Comparison of ENCODE assay signal across 30 mouse cellular contexts in the genomic region with DNA sequence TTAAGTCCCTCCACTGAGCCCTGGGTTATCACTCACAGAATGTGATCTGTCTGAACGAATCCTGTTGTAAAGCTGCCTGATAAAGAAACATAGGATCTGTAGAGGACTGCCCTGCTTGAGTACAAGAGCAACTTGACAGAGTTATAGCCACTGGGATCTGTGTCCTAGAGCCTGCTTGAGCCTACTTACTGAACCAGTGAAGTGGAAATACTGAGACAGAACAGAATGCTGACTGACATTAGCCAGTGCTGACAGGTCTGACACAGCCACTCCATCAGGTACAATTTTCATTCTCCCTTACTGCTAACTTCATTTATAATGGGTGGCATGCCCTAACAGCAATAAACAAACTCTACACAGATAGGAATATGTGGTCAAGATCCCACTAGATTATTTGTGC. TPM values are rescaled to one million over a fixed set of nuclear protein-coding genes. Genes with fewer than 3 reads are reported as not detected.
DNase-seq lines count a peak whose midpoint lies in the region; ATAC-seq lines count a peak whose summit lies in the region.
"Had no signal": no experiment of that assay in that cellular context is flagged by ENCODE, and none has a peak within 500 bp of the region (broad histone marks: within the 10 kb centered on the region; RNA-seq: fewer than 3 reads in every experiment).

No protein-coding gene starts in this region.

- H3K4me1 ChIP-seq in kidney, embryonic 15.5 days = peaks cover 37% of the 10 kb centered on the region
- peaks cover 21% of the 10 kb centered on the region; the same call in 1 of the 2 replicates for H3K4me1 ChIP-seq in kidney, embryonic 14.5 days (ENCODE audit: control insufficient read depth, insufficient read depth, low read length)
- H3K4me1 ChIP-seq: heart, embryonic 15.5 days; liver, embryonic 15.5 days; stomach, embryonic 15.5 days had no signal

- no peak overlapping the region for H3K9ac ChIP-seq in kidney, embryonic 15.5 days
- H3K9ac ChIP-seq in kidney, embryonic 14.5 days (ENCODE audit: low read depth, low read length) = no peak overlapping the region
- H3K9ac ChIP-seq: embryonic facial prominence, embryonic 15.5 days; forebrain, embryonic 12.5 days; forebrain, postnatal 0 days; heart, embryonic 15.5 days; hindbrain, embryonic 12.5 days; limb, embryonic 12.5 days; liver, embryonic 15.5 days; stomach, embryonic 15.5 days had no signal

- peak overlapping the region; percentile 73 for H3K27ac ChIP-seq in kidney, embryonic 15.5 days
- H3K27ac ChIP-seq in kidney, embryonic 14.5 days (ENCODE audit: low read depth, low read length) = no peak overlapping the region
- H3K27ac ChIP-seq: embryonic facial prominence, embryonic 10.5 days; embryonic facial prominence, embryonic 15.5 days; forebrain, embryonic 12.5 days; heart, embryonic 10.5 days; heart, embryonic 15.5 days; hindbrain, embryonic 12.5 days; hindbrain, postnatal 0 days; limb, embryonic 12.5 days; liver, embryonic 15.5 days; midbrain, embryonic 10.5 days; stomach, embryonic 15.5 days had no signal

- no peaks in the 10 kb centered on the region for H3K9me3 ChIP-seq in kidney, embryonic 15.5 days (replicated peaks)
- no peaks in the 10 kb centered on the region for H3K9me3 ChIP-seq in kidney, embryonic 14.5 days (ENCODE audit: control insufficient read depth, low read length)
- H3K9me3 ChIP-seq: embryonic facial prominence, embryonic 10.5 days; embryonic facial prominence, embryonic 15.5 days; forebrain, embryonic 12.5 days; heart, embryonic 10.5 days; heart, embryonic 15.5 days; hindbrain, embryonic 12.5 days; limb, embryonic 12.5 days; liver, embryonic 15.5 days; midbrain, embryonic 10.5 days; stomach, embryonic 15.5 days had no signal

- 15% methylated on average over 1 of the region's 1 CpGs for WGBS in kidney, embryonic 15.5 days
- WGBS in kidney, embryonic 14.5 days = 6% methylated on average over 1 of the region's 1 CpGs

- DNase-seq in MN1 (ENCODE audit: low spot score) = peak; percentile 7
- DNase-seq in embryo, embryonic 11 days = peak; percentile 7
- peak; percentile 9 for DNase-seq in kidney, postnatal 10 days
- no peak for DNase-seq in testis, postnatal 14 days (ENCODE audit: low spot score)
- DNase-seq in lung, adult 18-20 months = no peak
- no peak for DNase-seq in right cerebral cortex, adult 18-20 months
- DNase-seq: adrenal gland, adult 8-10 months; B cell, adult 2 months; cerebellum, adult 8-10 months; cerebellum, postnatal 25 days; forebrain, postnatal 0 days; gastrocnemius, postnatal 14 days; heart, adult 11 months; right cerebral cortex, postnatal 25 days; thymus, postnatal 14 days had no signal

- H3K4me2 ChIP-seq in kidney, embryonic 15.5 days = no peak overlapping the region
- no peak overlapping the region for H3K4me2 ChIP-seq in kidney, embryonic 14.5 days (replicated peaks; ENCODE audit: low read depth, low read length)
- H3K4me2 ChIP-seq: embryonic facial prominence, embryonic 15.5 days; forebrain, embryonic 12.5 days; heart, embryonic 15.5 days; hindbrain, embryonic 12.5 days; limb, embryonic 12.5 days; liver, embryonic 15.5 days; stomach, embryonic 15.5 days had no signal

- peak; percentile 62 for ATAC-seq in kidney, embryonic 15.5 days (replicated peaks; ENCODE audit: low FRiP score)
- no peak for ATAC-seq in kidney, embryonic 14.5 days (ENCODE audit: low FRiP score, low TSS enrichment)
- ATAC-seq: forebrain, postnatal 0 days; hindbrain, postnatal 0 days; intestine, embryonic 16.5 days; midbrain, embryonic 16.5 days had no signal

- no peak overlapping the region for H3K4me3 ChIP-seq in kidney, embryonic 15.5 days (replicated peaks)
- no peak overlapping the region for H3K4me3 ChIP-seq in kidney, embryonic 14.5 days (ENCODE audit: low read length)
- H3K4me3 ChIP-seq: embryonic facial prominence, embryonic 10.5 days; embryonic facial prominence, embryonic 15.5 days; forebrain, embryonic 12.5 days; heart, embryonic 10.5 days; heart, embryonic 15.5 days; hindbrain, embryonic 12.5 days; limb, embryonic 12.5 days; liver, embryonic 15.5 days; midbrain, embryonic 10.5 days; stomach, embryonic 15.5 days had no signal

- H3K27me3 ChIP-seq in kidney, embryonic 15.5 days = no peaks in the 10 kb centered on the region
- no peaks in the 10 kb centered on the region for H3K27me3 ChIP-seq in kidney, embryonic 14.5 days (ENCODE audit: control insufficient read depth, insufficient read depth, low read length)
- H3K27me3 ChIP-seq: embryonic facial prominence, embryonic 15.5 days; forebrain, embryonic 12.5 days; hindbrain, embryonic 12.5 days; limb, embryonic 12.5 days; liver, embryonic 15.5 days; stomach, embryonic 15.5 days had no signal

- H3K36me3 ChIP-seq in kidney, embryonic 15.5 days = no peaks in the 10 kb centered on the region
- no peaks in the 10 kb centered on the region for H3K36me3 ChIP-seq in kidney, embryonic 14.5 days (ENCODE audit: control insufficient read depth, insufficient read depth, low read length)
- H3K36me3 ChIP-seq: embryonic facial prominence, embryonic 10.5 days; embryonic facial prominence, embryonic 15.5 days; forebrain, embryonic 12.5 days; heart, embryonic 10.5 days; heart, embryonic 15.5 days; hindbrain, embryonic 12.5 days; limb, embryonic 12.5 days; liver, embryonic 15.5 days; midbrain, embryonic 10.5 days; stomach, embryonic 15.5 days had no signal

RNA-seq across cellular contexts. Expression of a gene that starts 40.2 kb away (rescaled TPM):
- polyA plus RNA-seq in kidney, embryonic 15.5 days (2015; fragmentation: Nextera tagmentation; extraction: Ambion mirVana) = 24.5 and 25.7 TPM in 2 replicates
- 24.8 and 26.6 TPM in 2 replicates for polyA plus RNA-seq in kidney, embryonic 14.5 days (2014; fragmentation: Nextera tagmentation; extraction: Ambion mirVana)

Comparison
In these comparisons a context has a peak if more than half of its experiments do, and no peak if none do; other contexts are left out.
1. DNase-seq: peak in MN1 (single experiment), embryo, embryonic 11 days (single experiment) and kidney, postnatal 10 days (single experiment); none in testis, postnatal 14 days (single experiment), lung, adult 18-20 months (0 of 2) and right cerebral cortex, adult 18-20 months (single experiment).